Mouse (Mus musculus) liver, embryonic 15.5 days (tissue): ENCODE measurements around the gene Txnrd1. TPM values are rescaled to one million over a fixed set of nuclear protein-coding genes. Genes with fewer than 3 reads are reported as not detected.
A peak's percentile ranks its signal among the peaks of the same experiment; 100 is the strongest.

ENCODE experiments used
- ATAC-seq: fragments of 200-750 bp; cut with Nextera tagmentation; 2 replicates; pipeline ENCODE4 v1.8.0; 2017; ENCODE audit warnings: moderate number of reproducible peaks, mild to moderate bottlenecking, moderate library complexity; ENCODE audit not compliant: insufficient read depth
- H3K27ac ChIP-seq: fragments of 300-500 bp; sonication (generic); replicated peaks from 2 replicates; pipeline ENCODE4 v1.5.1; 2015; ENCODE audit warnings: mild to moderate bottlenecking, inconsistent platforms
- H3K27me3 ChIP-seq: fragments of 300-500 bp; sonication (generic); 2 replicates; pipeline ENCODE4 v1.6.1; 2015; ENCODE audit warnings: mild to moderate bottlenecking, inconsistent platforms
- H3K36me3 ChIP-seq: fragments of 300-500 bp; sonication (generic); replicated peaks from 2 replicates; pipeline ENCODE4 v1.6.1; 2015; ENCODE audit warnings: moderate library complexity, mild to moderate bottlenecking, inconsistent platforms
- H3K4me1 ChIP-seq: fragments of 300-500 bp; sonication (generic); replicated peaks from 2 replicates; pipeline ENCODE4 v1.6.1; 2015; ENCODE audit warnings: inconsistent platforms
- H3K4me2 ChIP-seq: fragments of 300-500 bp; sonication (generic); 2 replicates; pipeline ENCODE4 v1.6.1; 2015; ENCODE audit warnings: moderate library complexity, mild to moderate bottlenecking, inconsistent platforms
- H3K4me3 ChIP-seq: fragments of 300-500 bp; sonication (generic); replicated peaks from 2 replicates; pipeline ENCODE4 v1.5.1; 2015; ENCODE audit warnings: mild to moderate bottlenecking, inconsistent platforms
- H3K9ac ChIP-seq: fragments of 300-500 bp; sonication (generic); 2 replicates; pipeline ENCODE4 v1.6.1; 2015; ENCODE audit warnings: moderate library complexity, mild to moderate bottlenecking, inconsistent platforms
- H3K9me3 ChIP-seq: fragments of 300-500 bp; sonication (generic); replicated peaks from 2 replicates; pipeline ENCODE4 v1.6.1; 2016; ENCODE audit warnings: inconsistent platforms
- WGBS: fragments of 180-500 bp; shearing (Covaris S2); methylation state at CpG from one replicate; pipeline ENCODE4 v1.1.7; 2015; ENCODE audit warnings: mixed read lengths; ENCODE audit not compliant: insufficient replicate concordance; 5-methylcytosine and 5-hydroxymethylcytosine counted together
- polyA plus RNA-seq: library from polyadenylated mRNA; unstranded; fragments of >200 nt; fragmentation: Nextera tagmentation; extraction: Ambion mirVana; gene quantifications from 2 replicates; pipeline ENCODE4 v1.2.1, GENCODE M21; 2015

The Txnrd1 gene
- polyA plus RNA-seq, 1 experiment from 2014 or later = 48.0 TPM

DNA sequence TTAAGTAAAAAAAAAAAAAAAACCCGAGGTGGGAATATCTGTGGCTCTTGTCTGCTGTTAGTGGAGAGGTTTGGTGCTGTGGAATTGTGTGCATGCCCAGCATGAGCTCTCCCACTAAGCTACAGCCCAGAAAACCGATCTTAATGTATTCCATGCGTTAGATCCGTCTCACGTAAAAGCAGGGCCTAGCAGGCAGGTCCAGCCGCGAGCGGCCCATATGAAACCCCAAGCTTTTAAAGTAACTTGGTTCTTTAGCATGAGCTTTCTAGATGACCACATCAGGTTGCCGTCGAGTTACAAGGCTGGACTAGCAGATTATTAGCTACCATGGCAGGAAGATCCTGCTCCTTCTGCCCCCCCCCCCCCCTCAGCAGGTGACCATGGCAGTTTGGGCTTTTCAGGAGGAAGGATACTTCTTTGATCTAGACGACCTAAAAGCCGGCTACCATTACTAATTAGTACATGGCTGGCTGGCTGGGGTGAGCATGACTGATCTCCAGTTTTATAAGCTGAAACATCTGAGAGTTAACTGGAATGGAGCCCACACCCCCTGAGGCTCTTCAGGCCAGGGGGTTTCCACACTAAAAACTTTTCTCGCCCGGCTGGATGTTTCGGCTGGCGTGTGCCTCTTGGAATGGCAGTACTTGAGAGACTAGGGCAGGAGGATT, 16.1 kb downstream of the Txnrd1 start:
- no peak overlapping the region for H3K9ac ChIP-seq
- peaks cover 4% of the 10 kb centered on the region; the same call in 1 of the 2 replicates for H3K4me1 ChIP-seq
- H3K27ac ChIP-seq = no peak overlapping the region
- no peak overlapping the region for H3K4me3 ChIP-seq
- no peaks in the 10 kb centered on the region for H3K27me3 ChIP-seq
- 69% methylated on average over 16 of the region's 16 CpGs for WGBS
- ATAC-seq = no peak
- no peaks in the 10 kb centered on the region for H3K36me3 ChIP-seq
- no peaks in the 10 kb centered on the region for H3K9me3 ChIP-seq
- H3K4me2 ChIP-seq = no peak overlapping the region

DNA sequence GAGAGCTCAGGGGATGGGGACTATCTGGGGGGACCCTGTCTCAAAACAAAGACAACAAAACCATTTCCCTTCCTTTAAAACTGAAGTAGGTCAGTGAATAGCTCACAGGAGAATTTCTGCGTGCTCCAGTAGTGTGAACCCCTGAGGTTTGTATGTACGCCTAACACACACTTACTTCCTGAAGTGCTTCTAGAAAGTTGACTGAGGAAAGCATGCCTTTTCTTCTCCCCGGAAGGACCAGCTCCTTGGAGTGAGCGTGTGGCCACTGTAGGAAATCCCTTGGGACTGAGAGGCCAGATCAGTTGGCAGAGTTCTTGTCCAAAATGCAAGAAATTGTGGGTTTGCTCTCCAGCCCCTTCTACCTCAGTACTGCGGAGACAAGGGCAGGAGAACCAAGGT, 16.6 kb downstream of the Txnrd1 start:
- H3K36me3 ChIP-seq = no peaks in the 10 kb centered on the region
- H3K27ac ChIP-seq = no peak overlapping the region
- H3K9me3 ChIP-seq = no peaks in the 10 kb centered on the region
- no peak overlapping the region for H3K4me3 ChIP-seq
- H3K9ac ChIP-seq = no peak overlapping the region
- H3K4me1 ChIP-seq = peaks cover 4% of the 10 kb centered on the region; the same call in 1 of the 2 replicates
- no peak overlapping the region for H3K4me2 ChIP-seq
- ATAC-seq = no peak
- 63% methylated on average over 5 of the region's 5 CpGs for WGBS
- no peaks in the 10 kb centered on the region for H3K27me3 ChIP-seq

DNA sequence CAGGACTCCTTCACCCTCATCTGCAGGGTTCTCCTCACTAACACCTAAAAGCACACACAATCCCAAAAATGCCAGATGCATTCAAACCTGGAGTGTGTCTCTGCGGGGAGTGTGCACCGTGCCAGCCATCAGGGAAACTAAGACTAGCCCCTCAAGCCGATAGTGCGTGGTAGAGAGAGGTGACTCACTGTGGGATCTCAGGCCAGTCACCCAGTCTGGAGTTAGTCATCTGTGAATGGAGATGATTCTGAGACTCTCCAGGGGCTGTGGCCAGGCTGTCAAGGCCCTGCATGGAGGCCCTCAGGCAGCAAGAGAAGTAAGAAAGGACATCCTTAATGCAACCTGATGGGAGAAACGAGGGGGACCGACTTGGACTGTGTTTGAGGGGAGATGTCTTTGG, 18.0 kb downstream of the Txnrd1 start:
- WGBS = 79% methylated on average over 6 of the region's 6 CpGs
- Histone ChIP-seq H3K4me2 (no peak overlapping the region), H3K9ac (no peak overlapping the region), H3K27me3 (no peaks in the 10 kb centered on the region), H3K36me3 (no peaks in the 10 kb centered on the region), H3K9me3 (no peaks in the 10 kb centered on the region), H3K4me3 (no peak overlapping the region), H3K27ac (no peak overlapping the region), H3K4me1 (peaks cover 4% of the 10 kb centered on the region; the same call in 1 of the 2 replicates)
- ATAC-seq = no peak

DNA sequence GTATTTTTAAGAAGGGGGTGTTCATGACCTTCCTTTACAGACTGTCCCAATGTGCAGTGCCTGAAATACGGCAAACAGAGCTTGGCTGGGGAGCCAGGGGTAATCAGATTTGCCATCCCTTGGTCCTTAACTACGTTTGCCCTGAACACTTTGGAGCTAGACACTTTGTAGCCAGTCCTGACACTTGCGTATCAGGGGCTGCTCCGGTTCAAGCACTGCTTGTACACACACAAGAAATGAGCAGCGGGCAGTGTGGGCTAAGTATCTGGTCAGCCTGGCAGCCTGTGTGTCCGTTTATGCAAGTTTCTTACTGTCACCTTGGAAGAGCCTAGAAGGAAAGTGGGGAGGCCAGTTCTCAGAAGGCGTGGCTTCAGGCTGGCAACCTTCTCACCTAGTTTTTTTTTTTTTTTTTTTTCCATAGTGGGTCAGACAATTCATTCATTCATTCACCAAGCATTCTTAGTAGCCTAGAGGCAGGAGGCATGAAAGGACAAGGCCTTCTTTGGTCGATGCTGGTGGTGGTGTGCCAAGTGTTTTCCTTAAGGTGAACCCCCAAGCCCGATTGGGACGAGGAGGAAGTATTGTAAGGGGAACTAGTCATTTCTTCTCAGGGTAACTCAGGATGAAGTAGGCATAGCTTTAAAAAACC, 24.4 kb downstream of the Txnrd1 start:
- WGBS = 53% methylated on average over 10 of the region's 10 CpGs
- Histone ChIP-seq H3K9ac (peak overlapping the region; percentile 78), H3K4me3 (peak overlapping the region; percentile 71), H3K9me3 (no peaks in the 10 kb centered on the region), H3K36me3 (peaks cover 10% of the 10 kb centered on the region), H3K4me1 (peaks cover 38% of the 10 kb centered on the region), H3K27me3 (no peaks in the 10 kb centered on the region), H3K27ac (peak overlapping the region; percentile 89), H3K4me2 (peak overlapping the region; percentile 92)
- ATAC-seq = no peak

DNA sequence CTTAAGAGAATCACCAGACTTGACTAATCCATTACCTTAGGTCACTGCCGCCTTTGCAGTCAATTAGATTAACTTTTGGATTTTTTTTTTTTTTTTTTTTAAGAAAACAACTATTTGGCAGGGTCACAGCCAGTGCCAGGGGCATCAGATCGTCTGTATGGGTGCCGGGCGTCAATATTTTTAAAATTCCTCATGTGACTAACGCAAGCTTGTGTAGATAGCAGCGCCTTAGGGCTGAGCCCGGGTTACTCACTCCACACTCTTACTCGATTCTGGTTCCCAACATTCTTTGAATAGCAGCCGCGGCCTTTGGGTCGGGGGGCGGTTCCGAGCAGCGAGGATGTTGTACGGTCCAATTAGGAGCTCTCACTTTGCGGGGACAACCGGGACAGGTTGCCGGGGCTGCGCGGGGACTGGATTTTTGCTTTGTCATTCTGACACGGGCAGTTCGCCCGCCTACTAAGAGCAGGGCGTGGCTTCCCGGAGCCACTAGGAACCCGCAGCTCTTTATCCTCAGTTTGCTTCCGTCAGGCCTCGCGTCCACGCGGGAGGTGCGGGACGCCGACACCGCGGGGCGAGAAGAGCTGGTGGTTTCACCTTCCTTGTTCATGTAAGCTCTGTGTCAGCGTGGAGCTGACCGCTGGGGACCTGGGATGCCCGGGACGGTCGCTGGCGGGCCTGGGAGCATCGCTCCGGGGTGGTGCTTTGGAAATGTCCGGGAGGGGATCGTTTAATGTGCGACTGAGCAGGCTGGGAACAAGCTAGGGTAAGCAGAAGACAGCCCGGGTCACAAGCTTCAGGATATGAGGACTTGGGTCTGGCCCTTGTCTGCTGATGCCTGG, 25.2 kb downstream of the Txnrd1 start:
- peak; percentile 85 for ATAC-seq

DNA sequence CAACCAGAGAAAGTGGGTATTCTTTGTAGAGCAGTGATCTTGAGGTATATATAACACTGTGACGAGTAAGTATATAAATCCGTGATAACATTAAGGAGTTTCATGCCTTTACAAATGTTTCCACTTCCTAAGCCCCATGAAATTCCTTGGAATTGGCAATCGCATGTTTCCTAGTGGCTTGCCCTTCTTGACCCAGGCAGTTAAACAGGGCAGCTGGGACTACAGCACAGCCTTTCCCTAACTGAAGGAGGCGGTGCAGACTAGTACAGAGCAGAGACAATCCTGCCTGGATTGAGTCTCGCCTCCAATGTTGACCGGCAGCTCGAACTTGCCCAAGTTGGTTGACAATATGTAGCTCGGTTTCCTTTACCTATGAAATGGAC, 25.8 kb downstream of the Txnrd1 start:
- Histone ChIP-seq H3K9ac (peak overlapping the region; percentile 78), H3K4me1 (peaks cover 50% of the 10 kb centered on the region), H3K27me3 (no peaks in the 10 kb centered on the region), H3K36me3 (peaks cover 24% of the 10 kb centered on the region), H3K4me3 (peak overlapping the region; percentile 71), H3K9me3 (no peaks in the 10 kb centered on the region), H3K4me2 (peak overlapping the region; percentile 92), H3K27ac (peak overlapping the region; percentile 89)
- 0% methylated on average over 8 of the region's 8 CpGs for WGBS
- peak; percentile 62 for ATAC-seq

More for the DNA sequence above, 25.2 kb downstream of the Txnrd1 start:
- Histone ChIP-seq H3K9ac (peak overlapping the region; percentile 78), H3K4me2 (peak overlapping the region; percentile 92), H3K4me3 (peak overlapping the region; percentile 71), H3K9me3 (no peaks in the 10 kb centered on the region), H3K27me3 (no peaks in the 10 kb centered on the region), H3K36me3 (peaks cover 18% of the 10 kb centered on the region), H3K4me1 (peaks cover 46% of the 10 kb centered on the region), H3K27ac (peak overlapping the region; percentile 89)
- under 1% methylated on average over 49 of the region's 49 CpGs for WGBS

DNA sequence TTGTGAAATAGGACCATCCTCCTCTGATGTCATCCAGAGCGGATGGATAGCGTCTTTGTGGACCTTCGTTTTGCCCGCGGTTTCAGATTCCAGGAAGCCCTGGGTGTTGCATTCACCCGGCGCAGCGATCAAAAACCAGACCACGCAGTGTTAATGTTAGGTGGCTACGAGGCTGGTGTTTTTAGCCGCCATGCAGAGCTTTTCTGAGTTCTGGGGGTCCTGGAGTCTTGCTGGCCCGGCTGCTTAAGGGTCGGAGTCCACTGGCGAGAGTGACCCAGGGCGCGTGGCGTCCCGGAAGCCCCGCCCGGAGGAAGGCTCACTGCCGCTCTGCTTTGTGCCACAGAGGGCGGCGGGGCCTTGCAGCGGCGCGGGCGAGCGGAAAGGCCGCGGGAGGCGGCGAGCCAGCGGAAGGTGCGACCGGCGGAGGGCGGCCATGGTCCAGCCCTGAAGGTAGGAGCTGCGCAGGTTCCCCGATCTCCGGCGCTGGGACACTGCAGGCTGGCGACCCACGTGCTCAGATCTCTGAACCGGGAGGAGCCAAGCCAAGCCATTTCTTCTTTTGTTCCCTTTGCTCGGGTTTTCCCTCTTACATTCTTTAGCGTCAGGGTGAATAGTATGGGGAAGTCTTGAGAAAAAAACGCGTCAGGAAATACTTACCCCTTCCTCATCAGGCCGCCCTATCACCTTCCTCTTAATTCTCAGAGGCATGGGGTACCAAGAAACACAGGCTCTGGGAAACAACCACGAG, 26.6 kb downstream of the Txnrd1 start:
- peaks cover 50% of the 10 kb centered on the region for H3K4me1 ChIP-seq
- H3K36me3 ChIP-seq = peaks cover 28% of the 10 kb centered on the region
- ATAC-seq = peak; percentile 65
- under 1% methylated on average over 50 of the region's 50 CpGs for WGBS
- no peaks in the 10 kb centered on the region for H3K9me3 ChIP-seq
- peak overlapping the region; percentile 78 for H3K9ac ChIP-seq
- H3K4me3 ChIP-seq = peak overlapping the region; percentile 71
- peak overlapping the region; percentile 92 for H3K4me2 ChIP-seq
- H3K27ac ChIP-seq = peak overlapping the region; percentile 89
- no peaks in the 10 kb centered on the region for H3K27me3 ChIP-seq

DNA sequence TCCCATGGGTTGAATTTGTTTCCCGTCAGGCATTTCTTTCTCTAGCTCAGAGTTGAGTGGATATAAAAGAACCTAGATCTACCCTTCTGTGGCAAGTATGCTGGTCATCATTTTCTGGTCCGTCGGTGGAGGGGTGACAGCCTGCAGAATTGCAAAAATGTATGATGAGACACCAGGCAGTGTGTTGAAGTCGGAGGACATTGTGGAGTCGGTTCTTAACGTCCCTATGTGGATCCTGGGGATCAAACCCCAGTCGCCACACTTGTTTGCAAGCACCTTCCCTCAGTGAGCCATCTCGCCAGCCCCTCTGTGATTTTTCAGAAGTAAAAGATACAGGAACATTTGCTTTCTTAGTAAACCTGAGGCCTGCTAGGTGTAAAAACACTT, 27.2 kb downstream of the Txnrd1 start:
- Histone ChIP-seq H3K27me3 (no peaks in the 10 kb centered on the region), H3K4me2 (peak overlapping the region; percentile 92), H3K9ac (peak overlapping the region; percentile 78), H3K4me1 (peaks cover 52% of the 10 kb centered on the region), H3K36me3 (peaks cover 28% of the 10 kb centered on the region), H3K27ac (peak overlapping the region; percentile 89), H3K4me3 (peak overlapping the region; percentile 71), H3K9me3 (no peaks in the 10 kb centered on the region)
- no peak for ATAC-seq
- WGBS = 10% methylated on average over 8 of the region's 8 CpGs

DNA sequence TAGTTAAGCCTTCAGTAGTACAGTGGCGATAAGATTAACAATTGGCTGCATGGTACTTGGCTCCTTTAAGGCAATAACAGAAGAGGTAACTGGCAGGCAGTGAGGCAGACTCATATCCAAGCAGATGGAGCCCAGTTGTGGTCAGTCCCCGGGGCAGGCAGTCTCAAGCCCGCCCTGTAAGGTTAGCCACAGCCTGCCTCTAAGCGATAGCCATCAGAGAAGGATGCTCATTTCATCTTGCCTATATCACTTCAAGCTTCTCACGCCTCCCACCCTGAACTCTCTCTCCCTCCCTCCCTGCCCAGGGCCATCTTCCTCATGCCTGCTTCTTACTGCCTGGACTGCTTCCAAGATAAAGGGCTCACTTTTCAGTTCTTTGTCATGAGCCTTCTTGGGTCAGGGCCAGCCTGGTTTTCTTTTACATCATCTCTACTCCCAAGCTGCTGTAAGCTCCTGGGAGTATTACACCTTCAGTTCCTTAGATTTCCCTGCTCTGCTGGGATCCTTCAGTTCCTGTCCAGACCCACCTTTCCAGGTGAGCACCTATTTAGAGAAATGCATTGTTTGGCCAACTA, 29.4 kb downstream of the Txnrd1 start:
- H3K9me3 ChIP-seq = no peaks in the 10 kb centered on the region
- no peak overlapping the region for H3K9ac ChIP-seq
- H3K27ac ChIP-seq = no peak overlapping the region
- no peak overlapping the region for H3K4me2 ChIP-seq
- peaks cover 59% of the 10 kb centered on the region for H3K4me1 ChIP-seq
- H3K36me3 ChIP-seq = peaks cover 43% of the 10 kb centered on the region
- no peak overlapping the region for H3K4me3 ChIP-seq
- H3K27me3 ChIP-seq = no peaks in the 10 kb centered on the region
- WGBS = 62% methylated on average over 5 of the region's 5 CpGs
- ATAC-seq = no peak

DNA sequence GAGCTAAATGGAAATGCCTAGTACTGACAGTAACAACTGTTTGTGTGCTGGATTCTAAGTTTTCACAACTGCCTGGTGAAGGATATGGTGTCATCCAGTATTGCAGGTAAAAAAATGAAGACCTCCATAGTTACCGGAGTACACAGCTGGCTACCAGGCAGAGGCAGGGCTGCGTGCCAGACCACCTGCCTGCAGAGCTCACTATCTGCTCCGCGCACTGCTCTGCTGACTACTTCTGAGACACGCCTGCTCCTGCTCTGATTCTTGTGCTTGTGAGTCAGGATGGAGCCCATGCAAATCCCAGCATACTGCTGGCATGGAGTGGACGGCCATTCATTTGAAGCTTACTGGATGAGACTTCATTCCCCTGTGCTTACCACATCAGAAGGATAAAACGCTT, 30.1 kb downstream of the Txnrd1 start:
- Histone ChIP-seq H3K27ac (no peak overlapping the region), H3K4me1 (peaks cover 59% of the 10 kb centered on the region), H3K27me3 (no peaks in the 10 kb centered on the region), H3K4me2 (no peak overlapping the region), H3K36me3 (peaks cover 47% of the 10 kb centered on the region), H3K4me3 (no peak overlapping the region), H3K9ac (no peak overlapping the region), H3K9me3 (no peaks in the 10 kb centered on the region)
- WGBS = 60% methylated on average over 7 of the region's 7 CpGs
- ATAC-seq = no peak
